Mouse (Mus musculus): Measurements from ENCODE around the gene Deup1.
A peak's percentile ranks its signal among the peaks of the same experiment; 100 is the strongest.

Deup1 gene

DNA sequence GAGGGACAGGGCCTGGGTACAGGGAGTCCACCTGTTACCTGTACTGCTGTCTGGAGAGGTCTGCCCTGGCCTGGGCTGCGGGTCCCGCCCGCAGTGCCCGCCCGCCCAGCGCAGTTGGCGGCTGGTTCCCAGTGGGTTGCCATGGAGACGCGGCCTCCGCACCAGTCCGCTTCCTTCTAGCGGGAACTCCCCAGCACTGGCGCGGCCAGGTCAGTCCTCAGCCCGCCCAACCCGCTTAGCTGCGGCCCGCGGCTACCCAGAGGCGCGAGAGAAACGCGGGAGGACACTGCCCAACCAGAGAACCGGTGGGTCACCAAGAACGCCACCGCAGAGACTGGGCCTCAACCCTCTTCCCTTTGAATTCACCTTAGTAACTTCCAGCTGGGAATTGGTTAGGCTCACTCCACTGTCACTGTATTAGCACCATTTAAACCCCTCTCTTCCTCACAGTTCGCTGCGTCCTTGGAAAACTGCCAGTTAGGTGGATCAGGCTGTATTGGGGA, at the start of gene Deup1:
Gene Deup1, minus strand, starts transcription at position 149 of the 503 bp plus-strand sequence.
- peak; percentile 16 for DNase-seq (ENCODE audit: low spot score)

DNA sequence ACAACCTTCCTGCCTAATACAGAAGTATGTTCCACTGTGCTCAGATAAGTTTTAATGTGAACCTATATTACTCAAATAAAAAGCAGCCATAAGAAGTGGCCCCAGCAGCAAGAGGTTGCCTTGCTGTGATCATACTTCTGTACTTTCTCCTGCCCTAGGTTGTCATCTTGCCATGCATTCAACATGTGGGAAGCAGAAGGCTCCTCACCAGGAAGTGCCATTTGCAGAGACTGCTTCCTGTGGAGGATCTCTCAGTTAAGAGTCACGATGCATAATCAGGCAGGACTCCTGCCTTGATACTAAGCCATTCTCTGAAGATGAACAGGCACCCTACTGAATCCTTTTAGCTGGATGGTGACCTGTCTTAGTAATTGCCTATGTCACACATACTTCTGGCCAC, 44.5 kb upstream of the Deup1 start:
- DNase-seq (ENCODE audit: low spot score), result no peak

DNA sequence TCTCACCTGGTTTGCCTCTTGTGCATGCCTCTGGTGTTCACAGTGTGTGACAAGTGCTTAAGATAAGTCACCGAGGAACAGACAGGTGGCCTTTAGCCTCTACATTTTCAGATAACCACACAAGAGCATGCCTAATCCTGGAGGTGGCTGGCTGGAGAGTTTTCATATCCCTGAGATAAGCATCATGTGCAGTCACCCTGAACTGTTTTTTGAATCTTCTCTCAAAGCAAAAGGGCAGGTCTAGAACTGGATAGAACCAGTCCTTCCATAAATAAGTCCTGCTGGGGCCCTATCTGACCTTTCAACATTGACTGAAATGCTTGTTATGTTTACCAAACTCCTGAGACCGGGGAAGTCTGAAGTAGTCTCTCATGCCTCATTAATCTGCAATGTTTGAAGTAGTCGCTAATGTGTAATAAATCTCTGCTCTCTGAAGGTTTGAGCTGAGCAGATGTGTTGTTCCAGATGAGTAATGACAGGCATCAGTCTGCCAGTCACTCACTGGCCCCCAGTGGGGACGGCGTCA, 42.3 kb upstream of the Deup1 start:
- peak; percentile 70 for DNase-seq (ENCODE audit: low spot score)

DNA sequence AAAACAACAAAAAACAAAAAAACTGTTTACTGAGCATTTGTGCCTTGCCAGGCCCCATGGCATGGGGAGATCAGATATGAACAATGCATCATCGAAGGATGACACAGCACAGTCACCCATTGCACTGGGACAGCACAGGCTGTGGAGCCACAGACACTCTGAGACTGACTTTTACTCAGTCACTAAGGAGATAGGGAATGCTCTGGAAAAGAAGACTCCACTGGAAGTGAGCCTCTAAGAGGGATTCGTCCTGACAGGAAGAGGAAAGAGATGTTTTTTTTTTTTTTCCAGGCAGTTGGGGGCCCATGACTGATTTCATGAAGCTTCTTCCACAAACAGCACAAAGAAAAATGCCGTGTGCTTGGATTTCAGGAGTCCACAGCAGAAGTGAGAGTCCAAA, 41.7 kb upstream of the Deup1 start:
- DNase-seq (ENCODE audit: low spot score), result no peak

DNA sequence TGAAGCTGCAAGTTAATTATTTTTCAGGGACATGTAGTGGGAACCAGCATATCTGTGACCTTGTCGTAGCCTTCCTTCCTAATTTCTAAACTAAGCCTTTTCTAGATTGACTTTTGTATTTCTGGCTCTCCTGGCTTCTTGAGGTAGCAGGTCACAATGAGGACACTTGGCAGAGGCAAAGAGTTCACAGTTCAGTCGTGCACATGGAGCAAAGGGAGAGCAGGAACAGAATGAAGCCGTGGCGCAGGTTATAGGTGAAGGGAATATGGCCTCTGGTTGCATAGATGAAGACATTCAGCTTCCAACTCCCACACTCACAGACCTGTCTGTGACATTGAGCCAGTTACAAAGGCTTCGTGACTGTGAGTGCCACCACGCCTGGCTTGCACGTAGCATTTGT, 36.9 kb upstream of the Deup1 start:
- no peak for DNase-seq (ENCODE audit: low spot score)

DNA sequence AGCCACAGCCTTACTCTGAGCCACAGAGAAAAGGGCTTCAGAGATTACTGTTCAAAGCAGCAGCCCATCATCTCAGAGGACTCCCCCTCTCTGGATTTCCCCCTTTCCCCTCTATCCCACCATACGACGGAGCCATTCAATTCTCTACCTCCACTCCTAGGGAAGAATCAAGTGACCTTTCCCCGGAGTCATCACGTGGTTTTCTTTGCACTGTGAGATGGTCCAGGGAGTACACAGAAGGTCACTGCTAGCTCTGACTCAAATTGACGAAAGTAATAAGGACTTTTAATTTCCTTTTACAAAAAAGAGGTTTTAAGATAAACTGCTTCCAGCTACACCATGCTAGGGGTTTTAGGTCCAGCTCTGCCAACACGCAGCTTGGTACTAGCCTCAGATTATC, 31.3 kb upstream of the Deup1 start:
- no peak for DNase-seq (ENCODE audit: low spot score)

DNA sequence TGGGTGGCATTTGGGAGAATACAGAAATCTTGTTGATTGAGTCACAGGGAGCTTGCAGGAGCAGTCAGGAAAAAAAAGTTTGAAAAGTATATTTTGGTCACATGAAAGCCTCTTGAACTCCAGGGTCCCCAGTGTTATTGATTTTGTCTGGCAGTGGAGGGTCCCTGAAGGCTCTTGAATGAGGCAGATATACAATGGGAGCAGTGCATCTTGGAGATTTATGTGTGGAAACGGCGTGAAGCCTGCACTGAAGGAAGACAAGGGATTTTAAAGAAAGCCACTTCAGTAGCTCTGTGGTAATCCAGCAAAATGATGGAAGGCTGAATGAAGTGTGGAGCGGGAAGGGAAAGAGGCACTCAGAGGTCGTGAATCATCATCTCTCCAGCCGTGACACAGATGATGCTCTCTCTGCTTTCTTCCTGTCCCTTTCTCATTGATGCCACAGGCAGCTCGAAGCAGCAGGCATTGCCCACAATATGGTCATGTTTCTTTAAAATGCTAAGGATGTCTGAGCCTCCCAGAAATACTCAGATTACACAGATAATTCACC, 30.6 kb upstream of the Deup1 start:
- no peak for DNase-seq (ENCODE audit: low spot score)

DNA sequence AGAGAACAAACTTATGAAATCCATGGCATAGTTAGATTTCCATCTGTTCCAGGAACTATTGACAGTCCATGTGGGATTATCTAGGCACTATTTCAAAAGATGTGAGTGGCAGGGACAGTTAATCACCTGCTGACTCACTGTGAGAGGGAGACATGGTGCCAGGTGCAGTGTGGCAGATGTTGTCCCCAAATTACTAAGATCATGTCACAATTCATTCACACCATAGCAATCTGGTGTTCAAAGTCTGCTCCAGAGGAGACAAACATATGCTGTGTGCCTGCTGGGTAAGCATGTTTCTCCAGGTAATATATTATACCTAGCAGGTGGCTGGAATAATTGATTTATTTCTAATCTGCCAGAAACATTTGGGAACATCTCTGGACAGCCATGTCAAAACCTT, 25.3 kb upstream of the Deup1 start:
- no peak for DNase-seq (ENCODE audit: low spot score)

DNA sequence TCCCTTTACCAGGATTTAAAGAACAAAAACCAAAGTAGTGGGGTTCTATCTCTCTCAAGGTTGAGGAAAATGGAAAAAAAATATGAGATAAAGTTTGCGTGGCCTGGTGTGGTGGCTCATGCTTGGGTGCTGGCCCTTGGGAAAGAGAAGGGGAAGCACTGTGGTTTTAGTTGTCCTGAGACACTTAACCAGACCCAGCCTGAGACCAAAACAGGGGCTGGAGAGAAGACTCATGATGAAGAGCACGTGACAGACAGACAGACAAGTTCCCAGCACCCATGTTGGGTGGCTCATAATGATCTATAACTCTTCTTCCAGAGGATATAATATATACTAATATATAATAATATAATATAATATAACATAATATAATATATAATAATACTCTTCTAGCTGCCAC, 22.2 kb upstream of the Deup1 start:
- DNase-seq (ENCODE audit: low spot score), result no peak

DNA sequence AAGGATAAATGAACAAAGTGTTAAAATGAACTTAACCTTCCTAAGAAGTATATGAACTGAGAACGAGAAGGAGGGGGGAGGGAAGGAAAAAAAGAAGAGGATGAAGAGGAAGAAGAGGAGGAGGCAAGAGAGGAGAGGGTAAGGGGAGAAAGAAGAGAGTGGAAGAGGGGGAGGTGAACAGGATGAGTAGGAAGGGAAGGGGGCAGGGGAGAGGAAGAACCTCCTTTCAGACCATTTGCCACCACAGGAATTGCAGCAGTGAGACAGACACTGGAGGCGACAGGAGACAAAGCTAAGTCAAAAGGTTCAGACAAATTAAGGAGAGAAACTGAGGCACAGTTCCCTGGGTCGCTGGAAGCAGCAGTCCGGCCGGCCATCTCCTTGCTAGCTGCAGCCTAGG, 349 bp downstream of the Deup1 start:
- peak; percentile 2 for DNase-seq (ENCODE audit: low spot score)

DNA sequence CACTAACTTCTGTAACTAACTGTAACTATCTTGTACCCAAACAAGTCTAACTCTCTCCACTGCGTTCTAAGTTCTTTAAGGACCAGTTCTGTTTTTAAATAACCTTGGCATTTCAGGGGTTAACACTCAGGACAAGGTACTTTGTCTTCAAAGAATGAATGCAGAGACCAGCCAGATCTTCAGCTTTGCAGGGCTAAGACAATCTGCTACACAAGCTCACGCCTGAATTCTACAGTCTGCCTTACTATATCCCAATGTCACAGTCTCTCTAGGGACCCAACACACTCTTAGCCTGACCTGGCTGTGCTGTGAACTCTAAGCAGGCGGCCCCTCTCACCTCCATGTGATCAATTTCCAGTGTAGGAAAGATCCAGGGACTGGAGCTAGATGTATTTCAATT, 3.0 kb downstream of the Deup1 start:
- DNase-seq (ENCODE audit: low spot score), result no peak

DNA sequence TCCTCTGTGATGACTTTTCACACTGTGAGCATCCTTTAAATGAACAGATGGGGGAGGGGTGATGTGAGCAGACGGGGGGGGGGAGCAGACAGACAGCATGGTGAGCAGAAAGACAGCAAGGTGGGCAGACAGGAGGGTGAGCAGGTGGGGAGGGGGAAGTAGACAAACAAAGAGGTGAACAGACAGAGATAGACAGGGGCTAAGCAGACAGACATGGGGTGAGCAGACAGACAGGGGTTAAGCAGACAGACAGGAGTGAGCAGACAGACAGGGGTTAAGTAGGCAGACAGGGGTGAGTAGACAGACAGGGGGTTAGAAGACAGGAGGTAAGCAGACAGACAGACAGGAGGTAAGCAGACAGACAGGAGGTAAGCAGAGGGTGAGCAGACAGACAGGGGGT, 8.0 kb downstream of the Deup1 start:
- DNase-seq (ENCODE audit: low spot score), result no peak

DNA sequence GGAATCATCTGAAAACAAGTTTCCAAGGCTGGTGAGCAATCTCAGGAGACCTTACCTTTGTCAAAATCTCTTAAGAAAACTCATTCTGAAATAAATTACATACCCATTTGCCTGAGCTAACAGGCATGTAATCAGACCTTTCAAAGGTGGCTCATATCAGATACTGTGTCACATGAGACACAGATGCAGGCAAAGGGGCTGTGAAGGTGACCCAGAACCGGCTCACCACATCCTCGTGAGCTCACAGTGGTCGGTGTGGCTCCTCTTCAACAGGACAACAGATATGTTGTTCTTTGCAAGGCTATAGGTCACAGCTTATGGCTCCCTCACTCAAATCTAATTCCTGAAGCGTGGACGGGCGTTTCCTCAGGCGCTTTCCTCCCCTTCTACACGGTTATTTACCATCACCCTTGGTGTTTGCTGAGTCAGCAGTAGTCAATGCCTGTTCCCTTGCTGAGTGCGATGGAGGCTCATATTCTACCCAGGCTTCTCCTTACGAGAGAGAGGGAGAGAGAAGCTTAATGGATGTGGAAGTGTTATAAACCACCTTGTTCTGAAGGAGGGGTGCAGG, 8.6 kb downstream of the Deup1 start:
- DNase-seq (ENCODE audit: low spot score), result no peak

DNA sequence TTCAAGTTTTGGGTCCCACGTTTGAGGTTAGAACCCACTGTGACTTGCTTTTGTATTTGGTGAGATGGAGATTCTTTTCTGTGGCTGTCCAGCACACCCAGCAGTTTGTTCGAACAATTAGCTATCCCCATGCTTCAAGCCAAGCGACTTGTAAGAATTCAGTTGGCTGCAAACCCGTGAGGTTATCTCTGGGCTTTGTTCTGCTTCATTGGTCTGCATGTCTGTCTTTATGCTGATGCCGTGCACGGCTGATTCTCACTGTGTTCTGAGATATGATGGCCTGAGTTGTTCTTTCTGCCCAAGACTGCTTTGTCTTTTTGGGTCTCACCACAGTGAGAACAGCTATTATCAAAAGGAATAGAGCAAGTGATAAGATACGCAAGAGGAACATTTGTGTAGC, 10.7 kb downstream of the Deup1 start:
- no peak for DNase-seq (ENCODE audit: low spot score)

DNA sequence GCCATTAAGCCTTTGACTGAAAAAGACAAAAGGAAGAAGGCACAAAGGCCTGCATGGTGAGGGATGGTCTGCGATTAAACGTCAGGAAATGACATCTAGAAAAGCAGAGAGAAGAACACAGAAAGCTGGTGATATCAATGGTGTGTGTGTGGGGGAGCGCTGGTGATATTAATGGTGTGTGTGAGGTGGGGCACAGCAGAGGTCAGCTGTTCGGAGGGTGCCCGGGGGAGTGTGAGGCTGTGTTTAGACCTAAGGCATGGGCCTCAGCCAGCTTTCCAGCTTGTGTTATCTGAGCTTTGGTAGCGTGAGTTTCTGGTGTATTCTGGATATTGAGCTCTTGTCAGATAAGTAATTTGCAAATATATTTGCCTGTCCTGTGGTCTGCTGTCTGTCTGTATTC, 11.3 kb downstream of the Deup1 start:
- DNase-seq (ENCODE audit: low spot score), result no peak

DNA sequence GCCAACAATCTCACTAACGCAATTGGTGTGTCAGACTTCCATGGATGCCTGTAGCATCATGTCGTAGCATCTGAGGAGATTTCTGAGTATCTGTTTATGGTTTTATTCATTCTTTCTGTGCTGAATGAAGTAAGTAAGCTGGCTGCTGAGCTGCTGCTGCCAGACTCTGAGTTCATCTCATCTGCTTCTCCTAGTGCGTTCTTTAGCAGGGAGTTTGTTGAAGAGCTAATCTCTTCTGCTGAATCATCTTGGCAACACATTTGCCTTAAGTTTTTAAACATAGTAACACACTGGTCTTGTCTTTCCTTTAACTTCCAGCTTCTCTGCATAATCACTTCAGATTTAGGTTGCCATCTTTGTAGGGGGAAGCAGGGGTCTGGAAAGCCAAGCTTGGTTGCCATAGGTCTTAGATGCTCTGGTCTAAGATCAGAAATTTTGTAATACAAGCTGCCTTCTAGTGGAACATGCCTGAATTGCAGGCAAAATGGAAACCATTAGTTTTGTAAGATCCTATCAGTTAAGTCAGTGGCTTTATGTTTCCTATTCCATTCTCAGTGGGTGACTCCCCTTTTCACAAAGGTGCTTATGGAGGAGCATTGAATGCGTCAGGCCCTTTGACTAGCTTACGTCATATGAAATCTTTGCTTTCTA, 18.3 kb downstream of the Deup1 start:
- DNase-seq (ENCODE audit: low spot score), result no peak

DNA sequence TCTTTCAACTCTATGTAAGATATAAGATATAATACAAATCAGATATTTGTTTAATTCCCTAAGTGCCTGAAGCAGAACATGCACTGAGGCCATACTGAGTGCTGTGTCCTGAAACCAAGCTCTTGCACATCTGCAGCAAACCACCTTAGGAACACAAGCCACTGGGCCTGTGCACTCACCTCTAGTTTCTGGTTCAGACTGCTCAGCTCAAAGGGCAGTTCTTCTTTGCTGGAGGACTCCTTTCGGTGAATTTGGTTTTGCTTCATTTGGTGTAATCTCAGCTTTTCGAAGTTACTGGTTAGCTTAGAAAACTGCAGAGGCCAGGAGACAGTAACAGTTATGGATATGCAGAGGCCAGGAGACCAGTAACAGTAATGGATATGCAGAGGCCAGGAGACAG, 20.1 kb downstream of the Deup1 start:
- no peak for DNase-seq (ENCODE audit: low spot score)

DNA sequence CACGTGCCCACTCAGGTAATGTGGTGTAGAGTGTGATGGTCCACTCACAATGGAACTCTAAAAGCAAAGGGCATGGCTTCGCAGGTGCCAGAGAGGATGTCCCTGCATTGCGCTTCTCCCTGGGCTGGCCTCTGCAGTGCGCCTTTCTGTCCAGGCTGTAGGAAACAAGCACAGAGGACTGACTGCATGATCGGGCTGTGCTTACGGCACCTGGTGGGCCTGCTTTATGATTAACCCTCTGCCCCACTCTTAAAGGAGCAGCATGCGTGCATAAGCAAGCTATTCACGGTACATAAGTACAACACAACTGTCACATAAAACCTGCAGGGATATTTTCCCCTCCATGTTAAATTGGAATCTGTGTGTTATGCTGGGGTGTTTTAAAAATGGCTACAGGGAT, 24.6 kb downstream of the Deup1 start:
- no peak for DNase-seq (ENCODE audit: low spot score)

DNA sequence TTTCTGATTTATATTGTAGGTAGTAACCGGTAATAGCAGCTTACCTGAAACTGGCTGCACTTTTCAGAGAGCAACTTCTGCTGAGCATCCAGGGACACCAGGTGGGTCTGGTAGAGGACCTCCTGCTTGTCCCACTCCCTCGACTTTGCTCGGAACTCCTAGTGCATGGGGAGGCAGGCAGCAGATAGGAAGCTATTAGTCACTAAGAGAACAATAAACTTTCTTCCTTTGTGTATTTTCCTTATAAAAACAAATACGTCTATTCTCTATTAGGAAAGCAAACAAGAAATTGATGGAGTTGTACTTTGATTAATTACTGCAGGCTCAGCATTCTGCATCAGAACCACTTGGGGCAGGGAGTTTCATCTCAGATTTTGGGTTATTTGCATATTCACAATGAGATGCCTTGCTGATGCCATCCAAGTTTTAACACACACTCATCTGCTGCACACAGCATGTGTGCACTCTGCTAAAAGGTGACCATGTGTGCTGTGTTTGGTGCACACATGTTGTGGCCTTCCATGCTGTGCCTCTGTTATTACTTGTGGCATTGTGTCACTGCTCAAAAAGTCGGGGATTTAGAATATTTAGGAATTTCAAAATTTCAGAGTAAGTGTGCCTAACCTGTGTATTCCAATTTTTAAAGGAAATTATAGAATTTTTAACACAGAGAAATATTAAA, 26.7 kb downstream of the Deup1 start:
- no peak for DNase-seq (ENCODE audit: low spot score)

DNA sequence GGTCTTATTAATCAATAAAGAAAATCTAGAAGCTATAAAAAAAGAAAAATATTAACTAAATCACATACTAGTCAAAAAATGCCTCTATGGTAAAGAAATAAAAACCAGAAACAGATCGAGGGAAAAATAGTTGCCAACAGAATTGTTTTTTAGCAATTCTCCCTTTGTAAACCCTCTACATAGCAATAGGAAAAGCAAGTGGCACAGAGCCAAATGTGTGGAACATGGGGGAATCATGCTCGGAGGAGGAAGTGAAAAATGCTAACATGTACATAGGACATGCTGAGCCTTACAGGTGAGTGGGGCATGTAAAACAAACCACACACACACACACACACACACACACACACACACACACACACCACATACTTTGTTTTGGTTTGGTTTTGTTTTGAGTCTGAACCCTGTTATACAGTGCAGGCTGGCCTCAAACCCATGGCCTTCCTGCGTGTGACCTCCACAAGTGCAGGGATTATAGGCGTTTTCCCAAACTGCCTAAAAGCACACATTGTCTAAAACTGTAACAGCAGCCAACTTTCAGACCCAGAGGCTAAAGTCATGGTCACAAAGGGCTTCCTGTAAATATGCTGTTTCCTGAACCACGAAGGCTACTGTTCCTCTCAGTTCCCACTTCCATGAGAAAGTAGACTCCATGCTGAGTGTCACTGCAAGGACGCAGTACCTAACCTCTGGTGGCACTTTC, 27.4 kb downstream of the Deup1 start:
- no peak for DNase-seq (ENCODE audit: low spot score)

DNA sequence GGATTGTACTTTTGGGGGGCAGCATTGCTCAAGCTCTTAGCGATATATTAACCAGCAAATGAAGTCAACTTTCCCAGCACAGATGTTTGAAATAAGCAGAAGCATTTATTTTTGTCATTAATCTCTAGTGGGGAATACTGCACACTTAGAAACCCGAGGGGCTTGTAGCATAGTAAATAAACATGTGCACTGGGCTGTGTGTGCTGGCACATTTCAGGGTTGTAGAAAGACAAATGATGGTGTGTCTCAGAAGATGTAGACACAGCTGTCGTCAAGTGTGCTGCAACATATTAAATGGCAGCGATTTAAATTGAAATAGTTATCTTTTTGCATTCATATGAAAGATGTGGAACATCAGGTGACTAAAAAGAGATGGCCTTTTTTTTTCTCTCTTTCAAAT, 31.1 kb downstream of the Deup1 start:
- DNase-seq (ENCODE audit: low spot score), result no peak

DNA sequence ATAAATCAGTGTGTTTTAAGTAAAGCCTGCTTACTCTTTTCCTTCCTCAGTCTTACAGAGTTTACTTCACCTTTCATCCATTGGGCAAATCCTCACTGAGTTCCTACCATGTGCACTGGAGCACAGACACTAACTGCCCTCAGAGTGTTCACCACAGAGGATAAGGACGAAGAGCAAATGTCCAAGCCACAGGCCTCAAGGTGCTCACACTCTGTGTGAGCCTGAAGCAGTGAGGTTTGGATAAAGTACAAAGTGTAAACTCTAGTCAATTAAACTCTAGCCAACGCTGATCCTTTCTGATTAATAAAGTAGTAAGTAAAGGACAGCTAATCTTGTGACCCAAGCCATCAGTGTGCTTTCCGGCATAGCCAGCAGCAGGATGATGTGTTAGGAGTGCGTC, 33.6 kb downstream of the Deup1 start:
- DNase-seq (ENCODE audit: low spot score), result no peak

All from yolk sac, embryonic 10.5 days (tissue).